Mouse (Mus musculus): Measurements from ENCODE around the gene Mob3b. TPM values are rescaled to one million over a fixed set of nuclear protein-coding genes. Genes with fewer than 3 reads are reported as not detected.
A peak's percentile ranks its signal among the peaks of the same experiment; 100 is the strongest.

Mob3b gene
- polyA plus RNA-seq, 1 experiment from 2014 or later = 9.7 TPM

DNA sequence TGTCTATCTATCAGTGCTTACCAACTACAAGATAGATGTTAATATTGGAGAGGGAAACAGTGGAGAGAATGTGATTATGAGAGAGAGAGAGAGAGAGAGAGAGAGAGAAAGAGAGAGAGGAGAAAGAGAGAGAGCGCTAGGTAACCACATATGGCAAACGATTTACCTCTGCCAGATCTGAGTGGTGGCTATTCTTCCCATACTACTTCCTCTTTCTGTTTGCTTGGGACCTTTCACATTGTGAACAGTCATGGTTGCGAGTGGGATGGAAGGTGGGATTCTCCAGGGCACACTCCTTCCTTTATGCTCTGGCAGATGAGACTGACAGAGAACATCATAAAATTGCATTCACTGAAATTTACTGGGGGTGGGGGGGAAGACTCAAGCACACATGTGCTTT, 40.1 kb downstream of the Mob3b start:
- Histone ChIP-seq H3K4me3 (ENCODE audit: low read depth, low read length) (no peak overlapping the region), H3K27ac (replicated peaks; ENCODE audit: low read depth, low read length) (no peak overlapping the region), H3K4me1 (ENCODE audit: control insufficient read depth, insufficient read depth, low read length) (peaks cover 8% of the 10 kb centered on the region; the same call in 1 of the 2 replicates), H3K27me3 (ENCODE audit: control insufficient read depth, insufficient read depth, low read length) (no peaks in the 10 kb centered on the region), H3K36me3 (ENCODE audit: control insufficient read depth, insufficient read depth, low read length) (no peaks in the 10 kb centered on the region), H3K9ac (ENCODE audit: low read length) (no peak overlapping the region), H3K4me2 (ENCODE audit: low read depth, severe bottlenecking) (no peak overlapping the region), H3K9me3 (ENCODE audit: control insufficient read depth, low read length) (no peaks in the 10 kb centered on the region)
- DNase-seq (ENCODE audit: low spot score) (no peak), ATAC-seq (ENCODE audit: insufficient number of reproducible peaks, low FRiP score, low TSS enrichment, low read depth) (no peak)
- WGBS = 81% methylated on average over 3 of the region's 3 CpGs

DNA sequence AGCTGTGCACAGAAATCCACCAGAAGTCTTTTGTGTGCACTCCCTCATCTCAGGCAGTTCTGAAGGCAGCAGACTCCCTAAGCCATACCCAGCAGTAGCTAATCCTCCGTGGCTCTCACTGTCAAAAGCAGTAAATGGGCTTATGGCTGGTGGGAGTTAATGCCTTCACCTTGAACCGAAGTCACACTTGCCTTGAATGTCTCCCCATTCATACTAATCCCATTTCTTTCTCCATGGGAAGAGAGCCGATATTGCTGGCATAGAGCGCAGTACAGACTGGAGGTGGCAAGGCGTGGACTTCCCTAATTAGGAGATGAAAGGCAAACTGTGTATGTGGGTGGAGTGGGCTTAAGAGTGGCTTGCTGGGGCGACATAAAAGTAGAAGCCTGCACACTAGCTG, 41.4 kb downstream of the Mob3b start:
- Histone ChIP-seq H3K9ac (ENCODE audit: low read length) (no peak overlapping the region), H3K9me3 (ENCODE audit: control insufficient read depth, low read length) (no peaks in the 10 kb centered on the region), H3K36me3 (ENCODE audit: control insufficient read depth, insufficient read depth, low read length) (no peaks in the 10 kb centered on the region), H3K4me1 (ENCODE audit: control insufficient read depth, insufficient read depth, low read length) (peaks cover 4% of the 10 kb centered on the region; the same call in 1 of the 2 replicates), H3K27me3 (ENCODE audit: control insufficient read depth, insufficient read depth, low read length) (no peaks in the 10 kb centered on the region), H3K27ac (replicated peaks; ENCODE audit: low read depth, low read length) (no peak overlapping the region), H3K4me3 (ENCODE audit: low read depth, low read length) (no peak overlapping the region), H3K4me2 (ENCODE audit: low read depth, severe bottlenecking) (no peak overlapping the region)
- ATAC-seq (ENCODE audit: insufficient number of reproducible peaks, low FRiP score, low TSS enrichment, low read depth) (no peak), DNase-seq (ENCODE audit: low spot score) (no peak)
- WGBS = 55% methylated on average over 6 of the region's 6 CpGs

DNA sequence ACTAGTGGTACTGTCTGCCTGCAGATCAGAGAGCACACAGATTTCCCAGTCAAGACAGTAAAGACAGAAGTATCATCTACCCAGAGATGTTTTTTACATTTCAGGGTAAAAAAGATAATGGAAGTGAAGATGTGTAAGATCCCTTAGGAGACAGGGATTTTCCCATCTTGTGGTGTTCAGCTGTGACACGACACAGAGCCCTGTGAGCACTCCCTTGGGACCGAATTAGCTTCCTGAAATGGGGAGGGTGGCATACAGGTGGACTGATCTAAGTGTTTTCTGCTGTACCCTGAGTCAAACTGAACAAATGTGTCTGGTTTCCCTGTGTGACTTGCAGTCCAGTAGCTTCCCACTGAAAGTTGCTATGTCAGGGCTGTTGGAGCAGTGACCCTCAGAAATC, 42.3 kb downstream of the Mob3b start:
- 85% methylated on average over 2 of the region's 2 CpGs for WGBS
- no peaks in the 10 kb centered on the region for H3K9me3 ChIP-seq (ENCODE audit: control insufficient read depth, low read length)
- DNase-seq (ENCODE audit: low spot score) = no peak
- no peaks in the 10 kb centered on the region for H3K36me3 ChIP-seq (ENCODE audit: control insufficient read depth, insufficient read depth, low read length)
- H3K4me2 ChIP-seq (ENCODE audit: low read depth, severe bottlenecking) = no peak overlapping the region
- ATAC-seq (ENCODE audit: insufficient number of reproducible peaks, low FRiP score, low TSS enrichment, low read depth) = no peak
- H3K27ac ChIP-seq (replicated peaks; ENCODE audit: low read depth, low read length) = no peak overlapping the region
- no peaks in the 10 kb centered on the region for H3K4me1 ChIP-seq (ENCODE audit: control insufficient read depth, insufficient read depth, low read length)
- no peak overlapping the region for H3K4me3 ChIP-seq (ENCODE audit: low read depth, low read length)
- no peaks in the 10 kb centered on the region for H3K27me3 ChIP-seq (ENCODE audit: control insufficient read depth, insufficient read depth, low read length)
- H3K9ac ChIP-seq (ENCODE audit: low read length) = no peak overlapping the region

DNA sequence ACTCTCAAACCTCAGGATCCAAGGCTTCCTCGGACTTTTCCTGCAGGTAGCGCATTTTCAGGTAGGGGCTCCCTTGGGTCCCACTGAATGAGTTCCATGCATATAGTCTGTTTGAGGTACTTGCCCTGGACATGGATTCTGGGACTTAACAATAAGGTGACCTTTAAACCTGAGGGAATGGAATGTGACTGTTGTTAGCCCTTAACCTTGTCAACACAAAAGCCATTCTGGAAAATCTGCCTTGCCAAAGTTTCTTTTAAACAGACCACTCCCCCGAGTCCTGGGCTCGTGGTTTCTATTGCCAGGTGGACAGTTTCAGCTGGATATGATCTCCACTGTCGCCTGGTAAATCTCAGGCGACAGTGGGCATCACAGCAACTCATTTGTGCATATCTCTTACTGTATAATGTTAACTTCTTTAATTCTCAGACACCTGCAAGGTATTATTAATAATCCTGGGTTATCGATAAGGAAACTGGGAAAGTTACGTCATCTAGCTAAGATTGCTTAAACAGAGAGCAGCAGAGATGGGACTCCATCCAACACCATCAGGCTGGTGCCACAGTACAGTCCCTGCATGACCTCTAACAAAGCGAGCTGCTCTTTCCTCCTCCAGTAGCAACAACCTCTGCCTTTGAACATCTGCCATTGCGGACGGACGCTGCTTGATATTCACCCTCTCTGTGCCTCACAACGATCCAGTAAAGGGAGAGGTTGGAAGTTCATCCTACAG, 43.6 kb downstream of the Mob3b start:
- DNase-seq (ENCODE audit: low spot score) = no peak
- Histone ChIP-seq H3K4me3 (ENCODE audit: low read depth, low read length) (no peak overlapping the region), H3K9me3 (ENCODE audit: control insufficient read depth, low read length) (no peaks in the 10 kb centered on the region), H3K4me2 (ENCODE audit: low read depth, severe bottlenecking) (no peak overlapping the region), H3K9ac (ENCODE audit: low read length) (no peak overlapping the region), H3K4me1 (ENCODE audit: control insufficient read depth, insufficient read depth, low read length) (no peaks in the 10 kb centered on the region), H3K36me3 (ENCODE audit: control insufficient read depth, insufficient read depth, low read length) (no peaks in the 10 kb centered on the region), H3K27me3 (ENCODE audit: control insufficient read depth, insufficient read depth, low read length) (no peaks in the 10 kb centered on the region), H3K27ac (replicated peaks; ENCODE audit: low read depth, low read length) (no peak overlapping the region)
- no peak for ATAC-seq (ENCODE audit: insufficient number of reproducible peaks, low FRiP score, low TSS enrichment, low read depth)
- 80% methylated on average over 13 of the region's 13 CpGs for WGBS

GRCm38 (mm10) chr4:35112452-35112851, 44.8 kb downstream of the Mob3b start:
- Histone ChIP-seq H3K27ac (replicated peaks; ENCODE audit: low read depth, low read length) (no peak overlapping the region), H3K9ac (ENCODE audit: low read length) (no peak overlapping the region), H3K4me3 (ENCODE audit: low read depth, low read length) (no peak overlapping the region), H3K4me2 (ENCODE audit: low read depth, severe bottlenecking) (no peak overlapping the region), H3K9me3 (ENCODE audit: control insufficient read depth, low read length) (no peaks in the 10 kb centered on the region), H3K4me1 (ENCODE audit: control insufficient read depth, insufficient read depth, low read length) (no peaks in the 10 kb centered on the region), H3K27me3 (ENCODE audit: control insufficient read depth, insufficient read depth, low read length) (no peaks in the 10 kb centered on the region), H3K36me3 (ENCODE audit: control insufficient read depth, insufficient read depth, low read length) (no peaks in the 10 kb centered on the region)
- DNase-seq (ENCODE audit: low spot score) (no peak), ATAC-seq (ENCODE audit: insufficient number of reproducible peaks, low FRiP score, low TSS enrichment, low read depth) (no peak)
- WGBS = 94% methylated on average over 4 of the region's 4 CpGs

GRCm38 (mm10) chr4:35105115-35105773, 52.0 kb downstream of the Mob3b start:
- H3K27me3 ChIP-seq (ENCODE audit: control insufficient read depth, insufficient read depth, low read length) = no peaks in the 10 kb centered on the region
- DNase-seq (ENCODE audit: low spot score) (no peak), ATAC-seq (ENCODE audit: insufficient number of reproducible peaks, low FRiP score, low TSS enrichment, low read depth) (no peak)
- no peaks in the 10 kb centered on the region for H3K9me3 ChIP-seq (ENCODE audit: control insufficient read depth, low read length)
- no peak overlapping the region for H3K4me3 ChIP-seq (ENCODE audit: low read depth, low read length)
- WGBS = 79% methylated on average over 14 of the region's 14 CpGs
- H3K4me1 ChIP-seq (ENCODE audit: control insufficient read depth, insufficient read depth, low read length) = peaks cover 3% of the 10 kb centered on the region; the same call in 1 of the 2 replicates
- no peak overlapping the region for H3K9ac ChIP-seq (ENCODE audit: low read length)
- H3K36me3 ChIP-seq (ENCODE audit: control insufficient read depth, insufficient read depth, low read length) = no peaks in the 10 kb centered on the region
- no peak overlapping the region for H3K4me2 ChIP-seq (ENCODE audit: low read depth, severe bottlenecking)
- H3K27ac ChIP-seq (replicated peaks; ENCODE audit: low read depth, low read length) = no peak overlapping the region

GRCm38 (mm10) chr4:35101201-35101600, 56.1 kb downstream of the Mob3b start:
- ATAC-seq (ENCODE audit: insufficient number of reproducible peaks, low FRiP score, low TSS enrichment, low read depth) (no peak), DNase-seq (ENCODE audit: low spot score) (no peak)
- 36% methylated on average over 7 of the region's 7 CpGs for WGBS
- Histone ChIP-seq H3K4me1 (ENCODE audit: control insufficient read depth, insufficient read depth, low read length) (peaks cover 9% of the 10 kb centered on the region), H3K4me2 (ENCODE audit: low read depth, severe bottlenecking) (no peak overlapping the region), H3K36me3 (ENCODE audit: control insufficient read depth, insufficient read depth, low read length) (no peaks in the 10 kb centered on the region), H3K9ac (ENCODE audit: low read length) (no peak overlapping the region), H3K27ac (replicated peaks; ENCODE audit: low read depth, low read length) (no peak overlapping the region), H3K27me3 (ENCODE audit: control insufficient read depth, insufficient read depth, low read length) (no peaks in the 10 kb centered on the region), H3K9me3 (ENCODE audit: control insufficient read depth, low read length) (no peaks in the 10 kb centered on the region), H3K4me3 (ENCODE audit: low read depth, low read length) (no peak overlapping the region)

GRCm38 (mm10) chr4:35099865-35100780, 57.2 kb downstream of the Mob3b start:
- H3K4me3 ChIP-seq (ENCODE audit: low read depth, low read length) = peak overlapping the region; percentile 24
- no peaks in the 10 kb centered on the region for H3K27me3 ChIP-seq (ENCODE audit: control insufficient read depth, insufficient read depth, low read length)
- peak; percentile 86 for DNase-seq (ENCODE audit: low spot score)
- H3K4me1 ChIP-seq (ENCODE audit: control insufficient read depth, insufficient read depth, low read length) = peaks cover 9% of the 10 kb centered on the region
- H3K9me3 ChIP-seq (ENCODE audit: control insufficient read depth, low read length) = no peaks in the 10 kb centered on the region
- WGBS = 8% methylated on average over 29 of the region's 29 CpGs
- ATAC-seq (ENCODE audit: insufficient number of reproducible peaks, low FRiP score, low TSS enrichment, low read depth) = peak; percentile 87
- no peak overlapping the region for H3K27ac ChIP-seq (replicated peaks; ENCODE audit: low read depth, low read length)
- peak overlapping the region; percentile 60 for H3K4me2 ChIP-seq (ENCODE audit: low read depth, severe bottlenecking)
- H3K9ac ChIP-seq (ENCODE audit: low read length) = peak overlapping the region; percentile 30; the same call in 1 of the 2 replicates
- H3K36me3 ChIP-seq (ENCODE audit: control insufficient read depth, insufficient read depth, low read length) = no peaks in the 10 kb centered on the region
